Mouse (Mus musculus): Measurements from ENCODE around the gene Pdgfc. TPM values are rescaled to one million over a fixed set of nuclear protein-coding genes. Genes with fewer than 3 reads are reported as not detected.

Gene Pdgfc
- polyA plus RNA-seq, 1 experiment from 2014 or later, result 6.1 TPM

DNA sequence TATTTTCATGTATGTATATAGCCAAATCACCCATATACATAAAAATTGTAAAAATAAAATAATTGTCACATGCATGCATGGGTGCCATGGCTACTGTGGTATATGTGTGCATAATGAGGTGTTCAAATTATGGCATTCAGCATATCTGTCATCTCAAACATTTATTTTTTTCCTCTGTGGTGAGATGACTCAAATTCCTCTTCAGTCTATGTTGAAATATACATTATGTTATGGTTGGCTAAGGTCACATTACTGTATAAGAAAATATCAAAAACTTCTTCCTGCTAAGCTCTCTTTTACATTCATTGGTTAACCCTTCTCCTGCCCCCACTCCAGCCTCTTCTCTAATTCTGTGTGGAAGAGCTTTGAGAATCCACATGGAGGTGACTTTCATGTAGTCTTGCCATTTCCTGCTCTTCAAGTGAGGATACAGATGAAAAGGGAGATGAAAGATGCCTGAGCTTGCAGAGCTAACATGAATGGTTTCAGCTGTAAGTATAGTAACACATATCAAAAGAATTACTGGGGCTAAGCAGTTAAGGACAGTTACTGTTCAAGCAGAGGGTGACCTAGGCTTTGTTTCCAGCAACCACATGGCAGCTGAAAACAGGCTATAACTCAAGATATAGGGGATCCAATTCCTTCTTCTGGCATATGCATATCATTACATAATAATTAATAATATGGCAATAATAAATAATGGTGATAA, 124.4 kb downstream of the Pdgfc start:
- H3K27ac ChIP-seq (ENCODE audit: low read depth, low read length), result no peak overlapping the region
- H3K4me1 ChIP-seq (replicated peaks; ENCODE audit: control insufficient read depth, insufficient read depth, low read length), result no peaks in the 10 kb centered on the region
- no peaks in the 10 kb centered on the region for H3K27me3 ChIP-seq (replicated peaks; ENCODE audit: control insufficient read depth, insufficient read depth, low read length)
- no peaks in the 10 kb centered on the region for H3K36me3 ChIP-seq (ENCODE audit: control insufficient read depth, insufficient read depth)
- H3K4me2 ChIP-seq (replicated peaks; ENCODE audit: low read depth), result no peak overlapping the region
- H3K9me3 ChIP-seq (ENCODE audit: control insufficient read depth), result no peaks in the 10 kb centered on the region
- TF ChIP-seq CTCF (IDR thresholded peaks at IDR 0.05; ENCODE audit: low read depth), result no peak
- no peak overlapping the region for H3K9ac ChIP-seq (ENCODE audit: low read depth, low read length)
- H3K4me3 ChIP-seq (ENCODE audit: low read depth, low read length), result no peak overlapping the region
- ATAC-seq, result no peak

GRCm38 (mm10) chr3:81162129-81162528, 125.9 kb downstream of the Pdgfc start:
- Histone ChIP-seq H3K9me3 (ENCODE audit: control insufficient read depth) (no peaks in the 10 kb centered on the region), H3K27ac (ENCODE audit: low read depth, low read length) (no peak overlapping the region), H3K4me2 (replicated peaks; ENCODE audit: low read depth) (no peak overlapping the region), H3K9ac (ENCODE audit: low read depth, low read length) (no peak overlapping the region), H3K36me3 (ENCODE audit: control insufficient read depth, insufficient read depth) (no peaks in the 10 kb centered on the region), H3K4me1 (replicated peaks; ENCODE audit: control insufficient read depth, insufficient read depth, low read length) (no peaks in the 10 kb centered on the region), H3K4me3 (ENCODE audit: low read depth, low read length) (no peak overlapping the region), H3K27me3 (replicated peaks; ENCODE audit: control insufficient read depth, insufficient read depth, low read length) (no peaks in the 10 kb centered on the region)
- 85% methylated on average over 4 of the region's 4 CpGs for WGBS
- TF ChIP-seq CTCF (IDR thresholded peaks at IDR 0.05; ENCODE audit: low read depth), result no peak
- no peak for ATAC-seq

DNA sequence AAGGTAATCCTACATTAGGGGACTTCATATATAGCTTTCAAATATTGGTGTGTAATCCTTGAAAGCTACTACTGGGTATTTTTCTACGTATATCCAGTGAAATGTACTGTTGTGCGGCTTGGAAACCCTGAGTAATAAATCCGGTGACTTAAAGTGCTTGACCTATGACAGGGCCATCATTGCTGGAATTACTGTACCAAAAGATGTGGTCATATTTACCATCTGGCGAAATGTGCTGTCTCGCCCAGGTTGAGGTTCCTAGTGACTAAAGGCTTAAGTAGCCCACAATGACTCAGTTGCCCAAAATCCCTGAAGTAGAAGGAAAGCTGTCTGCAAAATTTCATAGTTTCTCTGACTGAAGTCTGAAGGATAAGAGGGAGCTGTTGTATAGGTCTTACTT, 127.9 kb downstream of the Pdgfc start:
- no peak overlapping the region for H3K27ac ChIP-seq (ENCODE audit: low read depth, low read length)
- no peak for TF ChIP-seq CTCF (IDR thresholded peaks at IDR 0.05; ENCODE audit: low read depth)
- no peak for ATAC-seq
- no peaks in the 10 kb centered on the region for H3K36me3 ChIP-seq (ENCODE audit: control insufficient read depth, insufficient read depth)
- H3K4me3 ChIP-seq (ENCODE audit: low read depth, low read length), result no peak overlapping the region
- H3K27me3 ChIP-seq (replicated peaks; ENCODE audit: control insufficient read depth, insufficient read depth, low read length), result no peaks in the 10 kb centered on the region
- H3K4me2 ChIP-seq (replicated peaks; ENCODE audit: low read depth), result no peak overlapping the region
- no peaks in the 10 kb centered on the region for H3K9me3 ChIP-seq (ENCODE audit: control insufficient read depth)
- WGBS, result 94% methylated on average over 5 of the region's 5 CpGs
- no peaks in the 10 kb centered on the region for H3K4me1 ChIP-seq (replicated peaks; ENCODE audit: control insufficient read depth, insufficient read depth, low read length)
- H3K9ac ChIP-seq (ENCODE audit: low read depth, low read length), result no peak overlapping the region

- WGBS, result 72% methylated on average over 4 of the region's 4 CpGs
- Histone ChIP-seq H3K36me3 (ENCODE audit: control insufficient read depth, insufficient read depth) (no peaks in the 10 kb centered on the region), H3K9ac (ENCODE audit: low read depth, low read length) (no peak overlapping the region), H3K4me2 (replicated peaks; ENCODE audit: low read depth) (no peak overlapping the region), H3K4me1 (replicated peaks; ENCODE audit: control insufficient read depth, insufficient read depth, low read length) (no peaks in the 10 kb centered on the region), H3K27ac (ENCODE audit: low read depth, low read length) (no peak overlapping the region), H3K27me3 (replicated peaks; ENCODE audit: control insufficient read depth, insufficient read depth, low read length) (no peaks in the 10 kb centered on the region), H3K4me3 (ENCODE audit: low read depth, low read length) (no peak overlapping the region), H3K9me3 (ENCODE audit: control insufficient read depth) (no peaks in the 10 kb centered on the region)
- no peak for ATAC-seq
- no peak for TF ChIP-seq CTCF (IDR thresholded peaks at IDR 0.05; ENCODE audit: low read depth)
These were observed 134.0 kb downstream of the Pdgfc start for GRCm38 (mm10) chr3:81170073-81170809.

DNA sequence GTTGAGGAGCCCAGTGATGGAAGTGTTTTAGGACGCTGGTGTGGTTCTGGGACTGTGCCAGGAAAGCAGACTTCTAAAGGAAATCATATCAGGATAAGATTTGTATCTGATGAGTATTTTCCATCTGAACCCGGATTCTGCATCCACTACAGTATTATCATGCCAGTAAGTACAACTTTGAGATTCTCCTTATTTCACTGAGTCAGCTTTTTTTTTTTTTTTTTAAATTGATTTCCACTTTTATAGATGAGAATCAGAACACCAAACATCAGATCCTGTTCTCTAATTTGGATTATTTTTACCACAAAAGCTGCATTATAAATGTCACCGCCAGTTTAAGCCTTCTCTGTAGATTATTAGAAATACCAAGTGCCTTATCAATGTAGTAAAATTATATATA, 138.6 kb downstream of the Pdgfc start:
- no peak for ATAC-seq
- Histone ChIP-seq H3K4me3 (ENCODE audit: low read depth, low read length) (no peak overlapping the region), H3K36me3 (ENCODE audit: control insufficient read depth, insufficient read depth) (no peaks in the 10 kb centered on the region), H3K4me2 (replicated peaks; ENCODE audit: low read depth) (no peak overlapping the region), H3K27me3 (replicated peaks; ENCODE audit: control insufficient read depth, insufficient read depth, low read length) (no peaks in the 10 kb centered on the region), H3K9ac (ENCODE audit: low read depth, low read length) (no peak overlapping the region), H3K27ac (ENCODE audit: low read depth, low read length) (no peak overlapping the region), H3K4me1 (replicated peaks; ENCODE audit: control insufficient read depth, insufficient read depth, low read length) (no peaks in the 10 kb centered on the region), H3K9me3 (ENCODE audit: control insufficient read depth) (no peaks in the 10 kb centered on the region)
- TF ChIP-seq CTCF (IDR thresholded peaks at IDR 0.05; ENCODE audit: low read depth), result no peak
- WGBS, result 89% methylated on average over 3 of the region's 3 CpGs

DNA sequence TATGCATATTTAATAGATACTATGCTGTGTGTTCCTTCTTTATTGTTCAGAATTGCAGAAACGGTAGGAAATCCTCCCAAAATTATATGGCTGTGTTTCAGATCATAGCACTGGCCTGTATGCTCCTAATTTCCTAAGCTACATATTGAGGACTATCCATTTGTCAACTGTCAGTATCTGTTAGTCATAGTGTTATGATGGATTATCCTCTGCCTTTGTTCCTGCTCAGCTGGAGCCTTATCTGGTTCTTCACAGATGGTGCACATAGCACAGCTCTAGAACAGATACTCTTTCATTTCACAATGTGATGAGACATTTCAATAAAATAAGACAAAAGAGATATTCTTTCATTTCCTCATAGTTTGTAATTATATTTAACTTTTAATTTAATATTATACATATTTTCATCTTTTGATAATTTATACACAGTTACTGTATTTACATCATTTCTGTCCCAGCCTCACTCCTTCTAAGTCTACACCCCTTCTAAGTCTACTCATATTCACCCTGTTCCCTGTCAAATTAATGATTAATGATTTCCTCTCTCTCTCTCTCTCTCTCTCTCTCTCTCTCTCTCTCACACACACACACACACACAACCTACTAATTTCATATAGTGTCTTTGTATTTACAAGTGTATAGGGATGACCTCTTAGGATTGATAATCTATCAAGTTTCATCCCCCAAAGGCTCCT, 145.2 kb downstream of the Pdgfc start:
- WGBS, result 79% methylated on average over 1 of the region's 1 CpGs
- no peaks in the 10 kb centered on the region for H3K36me3 ChIP-seq (ENCODE audit: control insufficient read depth, insufficient read depth)
- no peak overlapping the region for H3K9ac ChIP-seq (ENCODE audit: low read depth, low read length)
- H3K4me3 ChIP-seq (ENCODE audit: low read depth, low read length), result no peak overlapping the region
- H3K4me1 ChIP-seq (replicated peaks; ENCODE audit: control insufficient read depth, insufficient read depth, low read length), result no peaks in the 10 kb centered on the region
- no peak for ATAC-seq
- no peaks in the 10 kb centered on the region for H3K9me3 ChIP-seq (ENCODE audit: control insufficient read depth)
- H3K4me2 ChIP-seq (replicated peaks; ENCODE audit: low read depth), result no peak overlapping the region
- H3K27ac ChIP-seq (ENCODE audit: low read depth, low read length), result no peak overlapping the region
- no peaks in the 10 kb centered on the region for H3K27me3 ChIP-seq (replicated peaks; ENCODE audit: control insufficient read depth, insufficient read depth, low read length)
- TF ChIP-seq CTCF (IDR thresholded peaks at IDR 0.05; ENCODE audit: low read depth), result no peak
